Mouse (Mus musculus): ENCODE data around the gene Psg19. TPM values are rescaled to one million over a fixed set of nuclear protein-coding genes. Genes with fewer than 3 reads are reported as not detected.

Gene Psg19
- not detected for polyA plus RNA-seq (2017; shearing (Covaris generic))

GRCm38 (mm10) chr7:18798420-18798819 is at the start of gene Psg19:
Gene Psg19, minus strand, starts transcription at chr7:18798520.

DNA sequence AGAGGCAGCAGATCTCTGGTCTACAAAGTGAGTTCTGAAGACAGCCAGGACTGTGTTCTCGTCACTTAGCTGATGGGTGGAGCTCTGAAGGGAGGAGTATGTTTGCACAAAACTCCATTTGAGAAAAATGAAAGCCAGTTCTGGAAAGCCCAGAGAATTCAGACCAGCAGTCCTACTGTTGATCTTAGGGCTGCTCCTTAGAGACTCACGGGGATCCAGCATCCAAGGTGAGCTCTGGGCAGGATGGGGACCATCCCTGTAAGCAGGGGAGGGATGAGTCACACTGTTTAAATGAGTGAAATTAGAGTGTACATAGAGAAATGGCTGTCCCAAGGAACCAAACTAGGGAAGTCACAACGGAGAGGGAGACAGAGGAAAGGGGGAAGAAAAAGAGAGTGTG is 41.5 kb upstream of the Psg19 start, which contains the start of gene Mill2:
Gene Mill2, plus strand, starts transcription at position 102 of the 400 bp plus-strand sequence.

DNA sequence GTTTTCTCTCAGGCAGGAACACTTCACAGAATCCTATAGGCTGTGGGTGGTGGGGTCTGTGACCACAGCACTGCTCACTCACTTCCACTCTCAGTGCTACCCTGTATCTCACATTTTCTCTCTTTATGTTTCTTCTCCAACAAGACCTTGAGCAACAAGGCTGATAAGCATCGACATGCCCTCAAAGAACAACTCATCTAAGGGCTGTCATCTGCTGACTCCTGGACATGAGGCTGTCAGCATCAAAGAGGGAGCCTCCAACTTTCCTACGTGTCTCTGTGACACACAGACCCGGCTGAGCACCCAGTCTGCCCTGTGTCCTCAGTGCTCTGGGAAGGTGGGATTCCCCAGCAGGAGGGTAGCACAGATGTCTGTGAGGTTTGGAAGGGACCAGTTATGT is 23.2 kb upstream of the Psg19 start, which contains the start of gene Psg17:
Gene Psg17, minus strand, starts transcription at position 101 of the 400 bp plus-strand sequence.

Other genes starting within 250 kb of the Psg19 start
- gene Psg27, start 231.2 kb downstream of the Psg19 start, polyA plus RNA-seq (2017; shearing (Covaris generic)) = not detected
- gene Psg23, start 182.0 kb downstream of the Psg19 start, polyA plus RNA-seq (2017; shearing (Covaris generic)) = not detected
- gene Psg21, start 141.8 kb downstream of the Psg19 start, polyA plus RNA-seq (2017; shearing (Covaris generic)) = 0.17 TPM
- not detected for gene Psg20, start 112.3 kb downstream of the Psg19 start, polyA plus RNA-seq (2017; shearing (Covaris generic))
- not detected for gene Psg22, start 80.4 kb downstream of the Psg19 start, polyA plus RNA-seq (2017; shearing (Covaris generic))
- gene Psg17, start 23.1 kb upstream of the Psg19 start, polyA plus RNA-seq (2017; shearing (Covaris generic)) = not detected
- 0.35 TPM for gene Mill2, start 41.4 kb upstream of the Psg19 start, polyA plus RNA-seq (2017; shearing (Covaris generic))
- 62.9 TPM for gene Pglyrp1, start 72.8 kb upstream of the Psg19 start, polyA plus RNA-seq (2017; shearing (Covaris generic))
- gene Ccdc61, start 111.9 kb upstream of the Psg19 start, polyA plus RNA-seq (2017; shearing (Covaris generic)) = 17.8 TPM
- gene Nova2, start 127.4 kb upstream of the Psg19 start, polyA plus RNA-seq (2017; shearing (Covaris generic)) = not detected
- gene Nanos2, start 188.9 kb upstream of the Psg19 start, polyA plus RNA-seq (2017; shearing (Covaris generic)) = not detected
- gene Mypop, start 192.7 kb upstream of the Psg19 start, polyA plus RNA-seq (2017; shearing (Covaris generic)) = 5.4 TPM
- gene Irf2bp1, start 205.5 kb upstream of the Psg19 start, polyA plus RNA-seq (2017; shearing (Covaris generic)) = 32.4 TPM
- gene Foxa3, start 225.0 kb upstream of the Psg19 start, polyA plus RNA-seq (2017; shearing (Covaris generic)) = not detected
- 19.8 TPM for gene Sympk, start 225.9 kb upstream of the Psg19 start, polyA plus RNA-seq (2017; shearing (Covaris generic))

Measured in effector memory CD4-positive, alpha-beta T cell, adult 5 months (primary cell).